Mouse (Mus musculus) heart, adult 2 months (tissue): ENCODE measurements around the gene Muc3.

Source experiments
- CTCF ChIP-seq: fragments of 200-600 bp; IDR thresholded peaks from 2 replicates; pipeline ENCODE4 v1.8.1; 2022; ENCODE audit warnings: antibody characterized with exemption, mild to moderate bottlenecking, moderate library complexity
- EP300 ChIP-seq: fragments of 200-500 bp; IDR thresholded peaks from 2 replicates; pipeline ENCODE4 v1.6.1; 2011; ENCODE audit warnings: low read depth, low read length, control low read depth; ENCODE audit not compliant: insufficient read depth
- POLR2A ChIP-seq: fragments of 200-500 bp; IDR thresholded peaks from 2 replicates; pipeline ENCODE4 v1.6.1; 2011; ENCODE audit warnings: mild to moderate bottlenecking, low read depth, low read length, control low read depth; ENCODE audit not compliant: insufficient read depth

- TF ChIP-seq POLR2A, result no peak
- no peak for TF ChIP-seq CTCF
- no peak for TF ChIP-seq EP300
These were observed 4.2 kb upstream of the Muc3 start for GRCm38 (mm10) chr5:137153289-137153688.
